Mouse (Mus musculus): ENCODE results near the gene Rfc3. TPM values are rescaled to one million over a fixed set of nuclear protein-coding genes. Genes with fewer than 3 reads are reported as not detected.

Gene Rfc3
- polyA plus RNA-seq (2015; fragmentation: Illumina TruSeq; extraction: RNeasy Lipid Tissue Mini Kit (QIAGEN cat#74804); ENCODE audit: insufficient read depth, low replicate concordance), result 36.0 TPM

GRCm38 (mm10) chr5:151650700-151651410 lies at the start of gene Rfc3:
Gene Rfc3, minus strand, starts transcription at chr5:151651242.

GRCm38 (mm10) chr5:151605921-151606320 lies 45.1 kb downstream of the Rfc3 start, which contains the start of gene Vmn2r18:
Gene Vmn2r18, minus strand, starts transcription at chr5:151606021.

Other genes starting within 250 kb of the Rfc3 start
- not detected for gene Gm42906, start 223.1 kb downstream of the Rfc3 start, polyA plus RNA-seq (2015; fragmentation: Illumina TruSeq; extraction: RNeasy Lipid Tissue Mini Kit (QIAGEN cat#74804); ENCODE audit: insufficient read depth, low replicate concordance)
- gene Vmn2r18, start 45.2 kb downstream of the Rfc3 start, polyA plus RNA-seq (2015; fragmentation: Illumina TruSeq; extraction: RNeasy Lipid Tissue Mini Kit (QIAGEN cat#74804); ENCODE audit: insufficient read depth, low replicate concordance), result not detected

All from spleen, adult 10 weeks (tissue).